Mouse (Mus musculus) ES-Bruce4 (cell line): ENCODE data around the gene Bin2. TPM values are rescaled to one million over a fixed set of nuclear protein-coding genes. Genes with fewer than 3 reads are reported as not detected.

Source experiments
- H3K27ac ChIP-seq: 2 replicates; pipeline ENCODE4 v1.5.1; 2012; ENCODE audit warnings: low read length, inconsistent platforms; ENCODE audit not compliant: insufficient read depth
- H3K27me3 ChIP-seq: 2 replicates; pipeline ENCODE4 v1.6.1; 2012; ENCODE audit warnings: mild to moderate bottlenecking, low read length, inconsistent platforms; ENCODE audit not compliant: control insufficient read depth, poor library complexity, insufficient read depth, severe bottlenecking
- H3K36me3 ChIP-seq: 2 replicates; pipeline ENCODE4 v1.6.1; 2012; ENCODE audit warnings: inconsistent platforms, mild to moderate bottlenecking, low read length, moderate library complexity; ENCODE audit not compliant: control insufficient read depth, poor library complexity, insufficient read depth, severe bottlenecking
- H3K4me1 ChIP-seq: one replicate; pipeline ENCODE4 v1.8.1; 2011; ENCODE audit warnings: low read length; ENCODE audit not compliant: control insufficient read depth, insufficient read depth
- H3K4me3 ChIP-seq: 2 replicates; pipeline ENCODE4 v1.5.1; 2011; ENCODE audit warnings: low read depth, mild to moderate bottlenecking, low read length
- H3K9ac ChIP-seq: 2 replicates; pipeline ENCODE4 v1.6.1; 2012; ENCODE audit warnings: low read depth, mild to moderate bottlenecking, inconsistent platforms; ENCODE audit not compliant: poor library complexity, severe bottlenecking
- H3K9me3 ChIP-seq: replicated peaks from 2 replicates; pipeline ENCODE4 v1.6.1; 2012; ENCODE audit warnings: mild to moderate bottlenecking, low read length, inconsistent platforms; ENCODE audit not compliant: control insufficient read depth, poor library complexity, insufficient read depth, severe bottlenecking
- CTCF ChIP-seq: IDR thresholded peaks from one replicate; pipeline ENCODE4 v1.8.1; 2011; ENCODE audit warnings: low read depth, low read length
- EP300 ChIP-seq: IDR thresholded peaks from 2 replicates; pipeline ENCODE4 v1.6.1; 2011; ENCODE audit warnings: low read depth, low read length; ENCODE audit not compliant: insufficient read depth
- POLR2A ChIP-seq: IDR thresholded peaks from one replicate; pipeline ENCODE4 v1.8.1; 2011; ENCODE audit warnings: low read length; ENCODE audit not compliant: insufficient read depth
- polyA plus RNA-seq: library from polyadenylated mRNA; stranded (reverse); fragments of >200 nt; gene quantifications from 2 replicates; pipeline ENCODE4 v1.2.4, GENCODE M21; 2011; ENCODE audit warnings: low read depth; ENCODE audit not compliant: missing spikeins, insufficient read depth, insufficient read length

Bin2 gene
- polyA plus RNA-seq, 1 experiment, result 30.0 TPM

DNA sequence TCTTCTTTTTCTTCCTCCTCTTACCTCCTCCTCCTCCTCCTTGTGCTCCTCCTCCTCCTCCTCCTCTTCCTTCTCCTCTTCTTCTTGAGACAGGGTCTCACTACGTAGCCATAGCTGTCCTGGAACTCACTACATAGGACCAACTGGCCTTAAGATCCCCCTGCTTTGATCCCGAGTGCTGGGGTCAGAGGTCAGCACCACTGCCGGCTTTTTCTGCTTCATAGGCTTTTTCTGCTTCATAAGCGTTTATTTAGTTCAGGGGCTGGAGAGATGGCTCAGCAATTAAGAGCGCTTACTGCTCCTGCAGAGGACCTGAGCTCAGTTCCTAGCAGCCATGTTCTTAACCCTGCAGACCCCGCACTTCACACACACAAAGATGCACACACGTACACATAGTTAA lies 12.4 kb upstream of the Bin2 start:
- H3K4me1 ChIP-seq, result no peaks in the 10 kb centered on the region
- no peaks in the 10 kb centered on the region for H3K9me3 ChIP-seq
- H3K36me3 ChIP-seq, result no peaks in the 10 kb centered on the region
- H3K27me3 ChIP-seq, result no peaks in the 10 kb centered on the region
- H3K4me3 ChIP-seq, result no peak overlapping the region
- H3K9ac ChIP-seq, result no peak overlapping the region
- TF ChIP-seq EP300 (no peak), CTCF (no peak), POLR2A (no peak)
- H3K27ac ChIP-seq, result no peak overlapping the region

DNA sequence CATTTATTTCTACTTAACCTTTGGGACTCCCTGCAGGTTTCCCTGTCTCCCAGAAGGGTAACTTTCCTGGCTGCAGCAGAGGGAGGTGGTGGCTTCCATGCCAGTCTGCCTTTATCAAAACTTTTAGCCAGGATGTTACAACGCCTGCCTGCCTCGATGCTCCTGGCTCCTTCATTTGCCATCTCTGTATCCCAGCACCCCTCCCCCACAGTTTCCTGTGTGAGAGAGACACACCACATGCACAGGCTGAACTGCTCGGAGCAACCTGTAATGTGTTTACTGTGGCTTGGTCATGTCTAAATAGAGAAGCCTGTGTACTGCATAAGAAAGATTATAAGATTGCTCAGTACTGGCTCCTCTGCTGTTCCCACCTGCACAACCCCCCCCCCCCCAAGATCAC lies 11.0 kb upstream of the Bin2 start:
- Histone ChIP-seq H3K4me3 (no peak overlapping the region), H3K4me1 (peaks cover 3% of the 10 kb centered on the region), H3K27ac (no peak overlapping the region), H3K9ac (no peak overlapping the region), H3K36me3 (no peaks in the 10 kb centered on the region), H3K9me3 (no peaks in the 10 kb centered on the region), H3K27me3 (no peaks in the 10 kb centered on the region)
- TF ChIP-seq EP300 (no peak), CTCF (no peak), POLR2A (no peak)

DNA sequence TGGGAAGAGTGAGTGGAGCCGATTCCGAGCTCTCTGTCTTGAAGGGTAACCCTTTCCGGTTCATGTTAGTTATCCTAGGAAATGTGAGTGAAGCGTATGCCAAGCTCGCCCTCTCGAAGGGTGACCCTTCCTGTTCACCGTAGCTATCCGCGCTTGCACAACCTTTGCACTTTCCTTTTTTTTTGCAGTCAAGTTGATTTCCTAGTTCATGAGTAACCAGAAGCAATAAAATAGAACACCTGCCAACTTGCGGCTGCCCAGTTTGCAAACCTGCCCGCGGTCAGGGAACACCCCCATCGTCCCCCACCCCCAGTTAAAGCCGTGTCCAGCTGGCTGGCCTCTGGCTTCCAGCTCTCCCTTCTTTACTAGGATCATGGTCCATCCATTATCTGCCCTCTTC lies 9.7 kb upstream of the Bin2 start:
- Histone ChIP-seq H3K4me1 (peaks cover 3% of the 10 kb centered on the region), H3K9ac (no peak overlapping the region), H3K9me3 (no peaks in the 10 kb centered on the region), H3K27ac (no peak overlapping the region), H3K27me3 (no peaks in the 10 kb centered on the region), H3K36me3 (no peaks in the 10 kb centered on the region), H3K4me3 (no peak overlapping the region)
- TF ChIP-seq CTCF (no peak), POLR2A (no peak), EP300 (no peak)

DNA sequence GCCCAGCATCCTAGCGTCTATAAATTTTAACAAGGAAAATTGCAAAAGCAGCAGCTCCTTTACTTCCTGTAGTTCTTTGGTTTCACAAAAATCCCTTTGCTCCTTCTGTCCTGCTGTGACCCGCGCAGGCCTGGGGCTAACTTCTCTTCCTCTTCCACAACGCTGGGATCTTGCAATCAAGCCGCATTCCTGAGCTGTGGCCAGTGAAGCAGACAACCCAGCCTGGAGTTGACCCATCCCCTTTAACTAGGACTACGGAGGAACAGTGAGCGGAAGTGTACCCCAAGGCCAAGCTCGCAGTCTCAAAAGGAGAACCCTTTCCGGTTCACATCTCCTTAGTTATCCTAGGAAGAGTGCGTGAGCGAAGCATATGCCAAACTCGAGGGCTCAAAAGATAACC lies 9.2 kb upstream of the Bin2 start:
- H3K27me3 ChIP-seq, result no peaks in the 10 kb centered on the region
- no peak overlapping the region for H3K27ac ChIP-seq
- no peak overlapping the region for H3K4me3 ChIP-seq
- H3K36me3 ChIP-seq, result no peaks in the 10 kb centered on the region
- TF ChIP-seq CTCF, result no peak
- TF ChIP-seq POLR2A, result no peak
- no peak overlapping the region for H3K9ac ChIP-seq
- peaks cover 3% of the 10 kb centered on the region for H3K4me1 ChIP-seq
- H3K9me3 ChIP-seq, result no peaks in the 10 kb centered on the region

DNA sequence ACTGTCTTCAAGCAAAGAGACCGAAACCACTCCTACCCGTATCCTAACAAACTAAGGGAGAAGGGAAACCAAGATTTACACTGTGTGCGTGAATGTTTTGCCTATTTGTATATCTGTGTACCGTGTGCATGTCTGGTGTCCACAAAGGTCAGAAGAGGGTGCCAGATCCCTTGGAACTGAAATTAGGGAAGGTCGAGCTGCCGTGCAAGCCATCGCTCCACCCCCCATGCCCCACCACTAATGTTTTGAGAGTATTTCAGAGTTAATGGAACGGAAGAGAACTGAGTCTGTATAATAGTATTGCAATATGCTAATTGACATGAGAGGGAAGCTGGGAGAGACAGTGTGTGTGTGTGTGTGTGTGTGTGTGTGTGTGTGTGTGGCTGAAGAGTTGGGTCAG lies 8.3 kb upstream of the Bin2 start:
- no peak overlapping the region for H3K27ac ChIP-seq
- TF ChIP-seq EP300, result no peak
- TF ChIP-seq CTCF, result no peak
- TF ChIP-seq POLR2A, result no peak
- H3K4me1 ChIP-seq, result peaks cover 3% of the 10 kb centered on the region
- H3K36me3 ChIP-seq, result no peaks in the 10 kb centered on the region
- H3K27me3 ChIP-seq, result no peaks in the 10 kb centered on the region
- H3K9me3 ChIP-seq, result no peaks in the 10 kb centered on the region
- H3K9ac ChIP-seq, result no peak overlapping the region
- no peak overlapping the region for H3K4me3 ChIP-seq

DNA sequence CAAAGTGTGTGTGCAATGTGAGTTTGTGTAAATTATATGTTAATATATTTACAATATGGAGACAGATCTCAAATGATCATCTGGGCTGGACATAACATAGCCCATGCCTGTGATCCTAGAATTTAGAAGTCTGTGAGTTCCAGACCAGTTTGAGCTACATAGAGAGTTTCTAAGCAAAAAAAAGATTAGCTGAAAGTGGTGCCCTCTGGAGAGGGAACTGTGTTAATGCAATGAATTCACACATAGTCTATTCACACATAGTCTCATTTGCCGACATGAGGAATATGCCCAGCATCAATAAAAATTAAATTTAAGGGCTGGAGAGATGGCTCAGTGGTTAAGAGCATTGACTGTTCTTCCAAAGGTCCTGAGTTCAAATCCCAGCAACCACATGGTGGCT lies 7.2 kb upstream of the Bin2 start:
- no peak overlapping the region for H3K27ac ChIP-seq
- no peaks in the 10 kb centered on the region for H3K27me3 ChIP-seq
- H3K4me1 ChIP-seq, result peaks cover 3% of the 10 kb centered on the region
- H3K4me3 ChIP-seq, result no peak overlapping the region
- H3K9me3 ChIP-seq, result no peaks in the 10 kb centered on the region
- no peak overlapping the region for H3K9ac ChIP-seq
- H3K36me3 ChIP-seq, result no peaks in the 10 kb centered on the region
- no peak for TF ChIP-seq CTCF
- TF ChIP-seq POLR2A, result no peak
- no peak for TF ChIP-seq EP300
